Mouse (Mus musculus): Measurements from ENCODE around the gene Tmem262.

Gene Tmem262

DNA sequence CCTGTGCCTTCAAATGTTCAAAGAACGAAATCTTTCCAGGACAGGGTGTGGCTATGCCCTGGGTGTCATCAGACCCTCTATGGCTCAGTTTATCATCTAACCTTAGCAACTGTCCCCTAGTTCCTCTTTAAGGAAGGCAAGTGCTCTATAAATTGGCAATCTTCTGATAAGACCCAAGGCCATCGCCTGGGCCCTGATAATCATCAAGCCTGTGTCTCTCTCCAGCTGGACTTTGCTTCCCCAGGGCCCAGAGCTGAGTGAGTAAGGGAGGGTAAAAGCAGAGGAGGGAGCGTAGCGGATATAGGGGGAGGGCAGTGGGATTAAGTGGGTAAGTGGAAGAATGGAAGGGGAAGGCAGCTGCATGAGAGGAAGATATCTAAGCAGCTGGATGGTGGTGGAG is 24.6 kb downstream of the Tmem262 start:
- no peak for DNase-seq

DNA sequence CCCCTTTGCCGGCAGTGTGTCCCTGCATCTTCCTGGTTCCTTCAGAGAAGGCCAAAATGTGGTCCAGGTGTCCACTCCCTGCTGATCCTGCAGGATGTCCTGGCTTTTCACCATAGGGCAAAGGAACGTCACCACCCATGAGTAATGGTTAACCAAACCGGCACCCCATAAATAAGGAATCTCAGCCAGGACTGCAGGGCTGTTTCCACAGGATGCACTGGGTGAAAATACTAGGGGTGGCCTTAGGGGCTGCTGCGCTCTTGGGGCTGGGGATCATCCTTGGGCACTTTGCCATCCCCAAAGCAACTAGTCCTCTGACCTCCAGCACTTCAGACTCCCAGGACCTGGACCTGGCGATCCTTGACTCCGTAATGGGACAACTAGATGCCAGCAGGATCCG is 25.8 kb downstream of the Tmem262 start, which contains the start of gene Naaladl1:
Gene Naaladl1, plus strand, starts transcription at position 197 of the 400 bp plus-strand sequence.
- DNase-seq: no peak

DNA sequence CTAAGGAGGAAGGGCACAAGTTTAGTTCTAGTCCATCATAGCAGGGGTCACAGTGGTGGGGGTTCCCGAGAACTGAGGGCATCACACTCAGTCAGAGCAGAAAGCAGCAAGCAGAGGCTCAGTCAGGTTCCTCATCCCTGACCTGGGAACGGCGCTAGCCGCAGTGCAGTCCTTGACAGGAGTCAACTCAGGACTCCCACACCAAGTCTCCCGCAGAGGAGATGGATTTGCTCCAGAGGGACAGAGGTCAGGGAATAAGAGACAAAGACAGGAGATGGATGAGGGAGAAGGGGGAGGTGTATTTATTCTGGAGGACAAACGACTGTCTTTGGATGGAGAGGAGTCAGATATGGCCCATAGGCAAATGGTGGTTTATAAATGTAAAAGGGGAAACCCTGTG is 33.3 kb downstream of the Tmem262 start:
- no peak for DNase-seq

DNA sequence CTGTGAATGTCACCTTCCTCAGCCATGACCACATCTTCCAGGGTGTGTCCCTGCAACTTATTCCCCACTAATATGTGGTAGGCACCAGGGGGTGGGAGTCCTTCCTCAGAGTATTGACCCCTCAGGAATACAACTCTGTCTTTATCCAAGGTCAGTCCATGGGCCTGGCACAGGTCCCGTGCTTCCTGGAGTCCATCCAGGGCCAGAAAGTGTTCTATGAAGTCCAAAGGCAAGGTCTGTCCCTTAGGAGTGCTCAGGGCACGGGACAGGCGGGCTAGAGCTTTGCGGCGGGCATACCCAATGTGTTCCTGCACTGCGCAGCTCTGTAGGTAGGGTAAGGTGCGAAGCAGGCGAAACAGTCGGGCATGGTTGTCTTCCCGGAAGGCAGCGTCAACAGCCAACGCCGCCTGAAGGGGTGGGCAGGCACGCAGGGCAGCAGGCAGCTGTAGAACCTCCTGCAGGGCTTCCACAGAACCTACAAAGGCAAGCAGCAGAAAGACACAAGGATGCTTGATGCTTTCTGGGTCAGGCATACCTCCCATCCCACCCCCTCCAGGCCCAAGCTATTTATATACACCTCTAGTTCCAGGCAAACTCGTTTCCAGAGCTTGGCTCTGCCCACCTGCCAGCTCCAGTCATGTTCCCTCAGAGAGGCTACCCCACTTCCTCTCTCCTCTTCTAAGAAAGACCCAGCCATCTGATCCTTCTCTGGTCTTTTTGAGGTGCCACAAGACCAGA is 36.4 kb downstream of the Tmem262 start:
- no peak for DNase-seq

DNA sequence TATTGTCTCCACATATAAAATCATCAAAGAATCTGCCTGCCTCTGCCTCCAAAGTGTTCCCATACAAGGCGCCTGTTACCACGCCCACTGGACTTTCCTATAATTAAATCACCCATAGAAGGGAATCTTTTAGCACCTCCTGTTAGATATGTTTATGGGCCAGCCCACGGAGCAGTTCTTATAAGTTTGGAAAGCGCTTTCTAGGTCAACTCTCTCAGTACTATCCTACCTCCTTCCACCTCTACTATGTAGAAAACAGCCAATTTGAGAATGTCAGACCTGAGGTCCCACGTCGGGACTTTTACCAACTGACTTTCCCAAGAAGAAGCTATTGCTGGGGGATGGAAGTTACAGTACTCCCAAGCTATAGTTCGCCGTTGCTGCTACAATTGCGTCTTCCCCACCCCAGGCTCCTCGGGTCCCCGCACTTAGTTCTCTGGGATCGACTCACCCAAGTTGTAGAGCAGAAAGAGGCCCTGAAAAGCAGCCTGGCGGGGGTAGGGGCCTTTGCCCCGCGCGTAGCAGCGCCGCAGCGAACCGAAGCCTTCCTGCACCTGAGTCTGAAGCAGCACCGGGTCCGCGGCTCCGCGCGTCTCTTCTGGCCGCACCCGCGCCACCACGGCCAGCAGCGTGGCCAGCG is 37.6 kb downstream of the Tmem262 start:
- DNase-seq: no peak

DNA sequence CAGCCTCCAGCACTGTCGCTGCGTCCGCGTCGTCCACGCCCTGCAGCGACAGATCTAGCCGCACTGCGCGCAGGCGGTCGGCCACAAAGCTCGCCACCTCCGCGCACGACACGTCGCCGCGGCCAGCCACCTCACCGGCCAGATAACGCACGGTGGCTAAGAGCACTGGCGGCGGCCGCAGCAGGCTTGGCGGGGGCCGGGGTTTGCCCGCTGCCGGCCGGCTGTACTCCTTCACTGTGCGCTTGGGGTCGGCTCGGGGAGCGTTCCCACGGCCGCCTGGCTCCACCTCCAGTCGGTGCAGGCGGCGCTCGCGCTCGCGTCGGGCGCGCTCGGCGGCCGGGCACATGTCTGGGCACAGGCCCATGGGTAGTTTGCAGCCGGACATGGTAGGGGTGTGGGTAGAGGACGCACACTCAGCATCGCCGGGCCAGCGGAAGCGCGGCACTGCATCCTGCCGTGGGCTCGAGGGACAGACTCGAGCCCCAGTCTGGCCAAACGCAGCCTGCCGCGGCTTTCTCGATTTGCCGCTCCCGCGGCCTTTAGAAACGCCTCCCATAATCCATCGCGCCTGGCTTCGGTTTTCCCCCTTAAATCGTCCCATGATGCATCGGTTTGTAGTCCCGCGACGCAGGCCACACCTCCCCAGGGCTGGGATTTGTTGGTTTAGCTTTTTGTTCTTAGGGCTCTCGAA is 38.3 kb downstream of the Tmem262 start, which contains the start of gene Sac3d1:
Gene Sac3d1, minus strand, starts transcription at position 665 of the 691 bp plus-strand sequence.
- peak; percentile 96 for DNase-seq

DNA sequence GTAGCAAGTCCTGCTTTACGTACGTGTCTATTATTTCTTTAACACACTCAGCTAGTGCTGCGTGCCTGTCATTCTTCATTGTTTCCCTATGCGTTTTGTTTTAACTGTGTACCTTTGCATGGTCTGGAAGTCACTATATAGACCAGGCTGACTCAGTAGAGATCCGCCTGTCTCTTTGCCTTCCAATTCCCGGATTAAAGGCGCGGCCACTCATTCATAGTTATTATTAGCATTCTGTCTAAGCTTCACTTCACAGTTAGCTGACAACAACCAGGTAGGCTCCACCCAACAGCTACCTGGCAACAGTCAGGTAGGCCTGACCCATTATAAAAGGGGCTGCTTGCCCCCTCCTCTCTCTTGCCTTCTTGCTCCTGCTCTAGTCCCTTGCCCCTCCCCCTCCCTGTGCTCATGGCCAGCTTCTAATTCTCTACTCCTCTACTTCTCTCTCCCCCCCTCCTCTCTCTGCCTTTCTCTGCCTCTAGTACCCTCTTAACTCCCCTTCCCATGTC is 38.9 kb downstream of the Tmem262 start:
- no peak for DNase-seq

DNA sequence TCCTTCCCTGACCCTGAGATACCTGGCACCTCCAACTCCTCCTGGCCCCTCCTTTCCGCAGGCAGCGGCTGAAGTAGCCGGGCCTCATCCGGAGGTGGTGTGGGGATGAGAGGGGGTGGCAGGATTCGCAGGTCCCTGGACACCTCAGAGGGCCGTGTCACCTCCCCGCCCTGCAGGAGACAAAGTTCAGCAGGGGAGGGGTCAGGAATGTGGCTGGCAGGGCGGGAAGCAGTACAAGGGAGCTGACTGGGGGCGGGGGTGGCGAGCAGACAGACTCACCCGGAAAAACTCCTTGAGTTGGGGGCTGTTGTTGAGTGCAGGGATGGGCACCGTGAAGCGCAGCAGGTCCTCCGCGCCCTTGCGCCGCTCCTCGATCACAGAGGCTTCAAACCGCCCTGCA is 41.9 kb downstream of the Tmem262 start:
- DNase-seq: no peak

DNA sequence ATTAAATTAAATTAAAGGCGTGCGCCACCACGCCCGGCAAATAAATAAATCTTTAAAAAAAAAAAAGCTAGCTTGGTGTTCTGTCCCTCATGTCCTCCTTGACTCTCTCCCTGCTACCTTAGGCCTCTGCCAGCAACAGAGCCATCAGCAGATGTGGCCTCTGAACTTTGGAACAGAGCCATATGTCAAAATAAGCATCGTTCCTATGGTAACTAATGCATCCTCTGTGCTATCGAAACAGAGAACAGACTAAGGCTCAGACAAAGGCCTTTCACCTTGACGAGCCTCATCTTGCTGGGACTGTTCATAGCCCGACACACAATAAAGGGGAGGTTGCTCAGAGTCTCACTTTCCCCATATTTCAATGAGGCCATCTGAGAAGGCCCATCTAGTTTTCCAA is 43.5 kb downstream of the Tmem262 start:
- DNase-seq: peak; percentile 61

DNA sequence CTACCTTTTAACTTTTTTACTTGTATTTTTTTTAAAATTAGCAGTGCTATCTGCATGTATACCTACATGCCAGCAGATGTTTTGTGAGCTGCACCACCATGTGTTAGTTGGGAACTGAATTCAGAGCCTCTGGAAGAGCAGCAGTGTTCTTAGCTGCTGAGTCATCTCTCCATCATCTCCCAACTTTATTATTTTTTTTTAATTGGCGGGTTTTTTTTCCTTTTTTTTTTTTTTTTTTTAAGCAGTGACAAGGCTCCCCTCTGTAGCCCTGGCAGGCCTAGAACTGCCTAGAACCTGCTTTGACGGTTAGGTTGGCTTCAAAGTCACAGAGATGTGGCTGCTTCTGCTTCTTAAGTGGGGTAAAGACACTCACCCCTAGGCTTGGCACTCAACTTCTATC is 45.1 kb downstream of the Tmem262 start:
- no peak for DNase-seq

DNA sequence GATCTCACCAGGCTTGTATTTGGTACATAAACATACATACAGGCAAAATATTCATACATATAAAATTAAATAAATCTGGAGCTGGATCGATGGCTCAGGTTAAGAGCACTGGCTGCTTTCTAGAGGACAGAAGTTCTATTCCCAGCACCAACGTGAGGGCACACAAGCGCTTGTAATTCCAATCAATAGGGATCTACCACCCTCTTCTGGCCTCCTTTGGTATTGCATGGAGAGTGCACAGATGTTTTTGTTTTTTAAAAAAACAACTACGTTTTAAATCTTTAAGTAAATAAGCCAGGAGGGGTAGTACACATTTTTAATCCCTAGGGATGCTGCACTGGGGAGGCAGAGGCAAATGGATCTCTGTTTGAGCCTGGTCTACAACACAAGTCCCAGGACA is 46.5 kb downstream of the Tmem262 start:
- DNase-seq: peak; percentile 73

DNA sequence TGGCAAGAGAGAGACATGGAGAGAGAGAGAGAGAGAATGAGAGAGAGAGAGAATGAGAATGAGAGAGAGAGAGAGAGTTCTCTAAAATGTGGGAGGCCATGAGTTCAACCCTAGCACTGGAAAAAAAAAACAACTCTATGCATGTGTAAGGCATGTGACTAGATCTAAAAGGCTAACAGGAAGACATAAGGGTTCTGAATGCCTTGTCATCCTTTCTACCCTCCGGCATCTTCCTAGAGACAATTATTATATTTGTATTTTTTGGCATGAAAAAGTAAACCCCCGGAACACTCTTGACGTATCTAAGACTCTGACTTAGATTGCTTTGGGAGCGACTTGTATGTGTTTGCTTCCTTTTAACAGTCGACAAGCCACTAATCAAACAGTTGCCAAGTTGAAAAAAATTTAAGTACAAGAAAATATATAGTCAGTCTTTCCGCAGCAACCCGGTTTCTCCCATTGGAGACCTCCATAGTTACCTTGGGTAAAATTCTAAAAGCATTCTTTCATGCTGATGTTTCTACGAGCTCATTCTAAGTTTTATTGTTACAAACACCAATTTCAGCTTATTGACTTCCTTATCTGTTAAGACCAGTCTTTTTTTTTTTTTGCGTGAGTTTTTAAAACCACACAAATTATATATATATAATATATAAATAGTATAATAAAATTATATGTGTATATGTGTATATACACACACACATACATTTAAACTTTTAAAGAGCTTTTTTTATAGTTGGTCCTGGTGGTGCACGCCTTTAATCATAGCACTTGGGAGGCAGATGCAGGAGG is 47.2 kb downstream of the Tmem262 start:
- no peak for DNase-seq

DNA sequence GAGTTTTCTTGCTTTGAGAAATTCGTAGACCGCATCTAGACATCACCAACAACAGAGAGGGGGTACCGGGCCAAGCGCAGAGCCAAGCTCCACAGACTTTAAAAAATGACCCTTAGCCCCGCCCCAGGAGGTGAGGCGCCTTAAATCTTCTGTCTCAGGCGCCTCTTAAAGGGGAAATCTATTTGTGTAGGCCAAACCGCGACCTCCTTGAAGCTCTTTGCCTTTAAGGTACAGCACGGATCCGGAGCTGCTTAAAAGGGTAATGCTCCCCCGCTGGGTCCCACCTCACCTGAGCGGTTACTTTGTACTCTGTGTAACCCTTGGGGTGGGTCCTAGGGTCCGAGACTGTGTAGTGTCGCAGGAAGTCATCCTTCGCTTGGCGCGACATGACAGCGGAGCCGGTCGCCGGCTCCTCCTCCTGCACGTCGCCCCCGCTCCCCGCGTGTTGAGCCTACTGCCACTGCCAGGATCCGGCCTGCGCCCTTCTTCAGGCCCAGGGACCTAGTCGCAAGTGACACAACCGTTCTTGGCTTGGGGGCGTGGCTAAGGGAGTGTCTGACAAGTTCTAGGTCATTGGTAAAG is 48.0 kb downstream of the Tmem262 start, which contains the start of gene Snx15:
Gene Snx15, minus strand, starts transcription at position 545 of the 582 bp plus-strand sequence.
- DNase-seq: peak; percentile 97

All from retina, postnatal 1 day (tissue).